Mouse (Mus musculus) adrenal gland, postnatal 0 days (tissue): Measurements from ENCODE around the gene Usp53. TPM values are rescaled to one million over a fixed set of nuclear protein-coding genes. Genes with fewer than 3 reads are reported as not detected.

ENCODE experiments used
- microRNA-seq: library from miRNA; unstranded; fragments of <30 nt; microRNA quantifications from one replicate; pipeline ENCODE4, GENCODE M21; 2016; ENCODE audit warnings: borderline replicate concordance; ENCODE audit not compliant: insufficient number of aligned reads
- polyA plus RNA-seq: library from polyadenylated mRNA; unstranded; fragments of >200 nt; fragmentation: Nextera tagmentation; extraction: Ambion mirVana; gene quantifications from 2 replicates; pipeline ENCODE4 v1.2.1, GENCODE M21; 2015

Gene Usp53
- 7.8 and 15.1 TPM in 2 replicates for polyA plus RNA-seq

GRCm38 (mm10) chr3:122984249-122985182 is at the start of gene Usp53:
Gene Usp53 (minus strand): TSS chr3:122984510.

DNA sequence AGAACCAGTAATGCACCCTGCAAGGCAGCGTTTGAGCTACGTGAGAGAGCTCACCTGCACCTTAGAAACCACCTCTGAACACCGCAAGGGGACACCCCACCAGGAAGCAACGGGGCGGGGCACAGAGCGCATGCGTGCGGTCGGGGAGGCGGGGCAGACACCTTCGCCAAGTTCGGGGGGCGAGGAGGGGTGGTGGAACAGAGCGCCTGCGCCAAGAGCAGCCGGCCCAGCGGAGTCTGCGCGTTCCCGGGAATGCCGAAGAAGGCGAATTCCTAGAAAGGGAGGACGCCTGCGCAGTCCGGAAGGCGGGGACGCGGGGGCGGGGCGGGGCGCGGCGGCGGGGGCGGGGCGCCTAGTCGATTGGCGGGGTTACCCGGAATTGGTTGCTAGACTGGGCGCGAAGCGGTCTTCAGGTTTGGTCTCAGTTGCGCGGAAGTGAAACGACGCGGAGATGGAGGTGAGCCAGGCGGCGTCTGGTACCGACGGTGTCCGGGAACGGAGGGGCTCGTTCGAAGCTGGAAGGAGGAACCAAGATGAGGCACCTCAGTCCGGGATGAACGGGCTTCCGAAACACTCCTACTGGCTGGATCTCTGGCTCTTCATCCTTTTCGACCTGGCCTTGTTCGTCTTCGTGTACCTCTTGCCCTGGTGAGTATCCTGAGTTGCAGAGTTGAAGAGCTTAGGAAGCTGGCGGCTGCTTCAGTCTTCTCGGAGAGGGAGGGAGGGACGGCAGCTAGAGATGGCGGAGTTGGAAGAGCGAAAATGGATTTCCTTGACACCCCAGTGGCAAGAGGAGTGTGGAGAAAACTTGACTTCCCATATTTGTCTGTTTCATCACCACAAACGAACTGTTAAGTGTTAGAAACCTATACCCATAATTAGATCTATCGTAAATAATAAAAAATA is 60.0 kb downstream of the Usp53 start, which contains the start of gene 1810037I17Rik:
Gene 1810037I17Rik, plus strand, starts transcription at position 195 of the 906 bp plus-strand sequence.

GRCm38 (mm10) chr3:122919260-122919659 is 65.0 kb downstream of the Usp53 start, which contains the start of gene Gm10959:
Gene Gm10959 (minus strand): TSS chr3:122919360.

GRCm38 (mm10) chr3:122894772-122895171 is 89.5 kb downstream of the Usp53 start, which contains the start of gene Fabp2:
Gene Fabp2 (plus strand): TSS chr3:122895072.

Small RNA genes lying within 50 kb of the gene (microRNA-seq; reads per million reads assigned to microRNA genes)
- not detected for gene Gm22066

Other genes with a start within 250 kb of the Usp53 start
- 3.3 and 38.1 TPM in 2 replicates for gene Fabp2, start 89.4 kb downstream of the Usp53 start, polyA plus RNA-seq
- gene Gm10959, start 65.2 kb downstream of the Usp53 start, polyA plus RNA-seq: not detected in 2 replicates
- gene 1810037I17Rik, start 60.3 kb downstream of the Usp53 start, polyA plus RNA-seq: 262 and 381 TPM in 2 replicates
- gene Myoz2, start 50.5 kb upstream of the Usp53 start, polyA plus RNA-seq: 2.1 and 3.1 TPM in 2 replicates